Mouse (Mus musculus) thymus, postnatal 25 days (tissue): ENCODE measurements around the gene Bbof1.

ENCODE experiments used
- DNase-seq: peaks from one replicate; pipeline ENCODE4 v3.0.0; 2022

Bbof1 gene

DNA sequence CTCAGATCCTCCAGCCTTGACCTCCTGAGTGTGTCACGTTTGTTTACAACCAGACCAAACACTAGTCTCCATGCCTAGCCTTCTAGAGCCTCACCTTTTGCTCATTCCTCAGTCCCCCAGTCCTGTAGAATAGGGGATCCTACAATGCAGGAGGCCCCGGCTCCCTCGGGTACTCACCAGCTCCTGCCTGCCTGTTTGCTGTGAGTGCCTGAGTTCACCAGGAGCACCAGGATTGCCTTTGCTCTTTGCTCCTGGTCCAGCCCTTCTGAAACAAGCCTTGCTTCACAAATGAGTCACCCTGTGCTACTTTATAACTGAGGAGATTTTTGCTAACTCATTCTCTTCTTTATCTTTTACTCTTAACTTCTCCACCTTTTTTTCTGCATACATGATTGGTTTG lies 8.2 kb upstream of the Bbof1 start:
- no peak for DNase-seq

DNA sequence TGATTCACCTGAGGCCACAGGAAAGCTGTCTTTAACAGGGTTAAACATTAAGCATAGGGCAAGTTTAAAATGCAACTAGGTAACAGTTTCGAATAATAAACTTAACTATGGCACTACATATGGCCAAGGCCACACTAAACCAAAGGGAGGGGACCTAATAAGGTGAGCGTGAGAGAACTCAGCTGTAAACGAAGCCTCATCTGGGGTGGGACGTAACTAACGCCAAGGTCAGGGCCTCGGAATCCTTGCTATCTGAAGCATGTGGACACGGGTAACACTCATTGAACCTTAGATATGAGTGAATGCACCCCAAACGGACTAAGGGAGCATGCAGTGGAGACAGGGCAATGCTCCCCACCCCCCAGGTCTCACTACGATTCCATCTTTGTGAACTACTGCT lies 5.9 kb upstream of the Bbof1 start:
- DNase-seq: no peak

DNA sequence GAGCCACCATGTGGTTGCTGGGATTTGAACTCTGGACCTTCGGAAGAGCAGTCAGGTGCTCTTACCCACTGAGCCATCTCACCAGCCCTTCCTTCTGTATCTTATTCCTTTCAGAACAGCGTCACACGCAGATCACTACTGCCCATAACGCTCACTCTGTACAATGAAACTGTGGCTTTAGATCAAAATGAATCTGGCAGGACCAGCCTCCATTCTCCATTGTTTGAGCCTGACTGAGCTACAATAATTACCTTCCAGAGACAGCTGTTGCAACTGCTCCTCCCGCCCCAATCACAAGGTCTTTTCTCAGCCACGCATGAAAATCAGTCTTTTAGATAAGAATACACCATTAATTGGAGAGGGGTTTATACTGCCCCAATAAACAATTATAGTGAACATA lies 4.3 kb upstream of the Bbof1 start:
- DNase-seq: no peak

DNA sequence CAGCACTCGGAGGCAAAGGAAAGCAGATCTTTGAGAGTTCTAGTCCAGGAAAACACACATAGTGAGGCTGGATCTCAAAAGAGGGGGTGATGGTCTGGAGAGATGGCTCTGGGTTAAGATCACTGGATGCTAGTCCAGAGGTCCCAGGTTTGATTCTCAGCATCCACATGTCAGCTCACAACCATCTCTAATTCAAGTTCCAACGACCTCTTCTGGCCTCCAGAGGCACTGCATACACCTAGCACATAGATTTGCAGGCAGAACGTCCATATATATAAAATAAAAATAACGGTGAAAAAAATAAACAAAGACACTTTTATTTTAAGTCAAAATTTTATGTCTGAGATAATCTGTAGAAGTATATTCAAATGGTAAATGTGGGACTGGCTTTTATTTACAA lies 1.6 kb upstream of the Bbof1 start:
- no peak for DNase-seq

DNA sequence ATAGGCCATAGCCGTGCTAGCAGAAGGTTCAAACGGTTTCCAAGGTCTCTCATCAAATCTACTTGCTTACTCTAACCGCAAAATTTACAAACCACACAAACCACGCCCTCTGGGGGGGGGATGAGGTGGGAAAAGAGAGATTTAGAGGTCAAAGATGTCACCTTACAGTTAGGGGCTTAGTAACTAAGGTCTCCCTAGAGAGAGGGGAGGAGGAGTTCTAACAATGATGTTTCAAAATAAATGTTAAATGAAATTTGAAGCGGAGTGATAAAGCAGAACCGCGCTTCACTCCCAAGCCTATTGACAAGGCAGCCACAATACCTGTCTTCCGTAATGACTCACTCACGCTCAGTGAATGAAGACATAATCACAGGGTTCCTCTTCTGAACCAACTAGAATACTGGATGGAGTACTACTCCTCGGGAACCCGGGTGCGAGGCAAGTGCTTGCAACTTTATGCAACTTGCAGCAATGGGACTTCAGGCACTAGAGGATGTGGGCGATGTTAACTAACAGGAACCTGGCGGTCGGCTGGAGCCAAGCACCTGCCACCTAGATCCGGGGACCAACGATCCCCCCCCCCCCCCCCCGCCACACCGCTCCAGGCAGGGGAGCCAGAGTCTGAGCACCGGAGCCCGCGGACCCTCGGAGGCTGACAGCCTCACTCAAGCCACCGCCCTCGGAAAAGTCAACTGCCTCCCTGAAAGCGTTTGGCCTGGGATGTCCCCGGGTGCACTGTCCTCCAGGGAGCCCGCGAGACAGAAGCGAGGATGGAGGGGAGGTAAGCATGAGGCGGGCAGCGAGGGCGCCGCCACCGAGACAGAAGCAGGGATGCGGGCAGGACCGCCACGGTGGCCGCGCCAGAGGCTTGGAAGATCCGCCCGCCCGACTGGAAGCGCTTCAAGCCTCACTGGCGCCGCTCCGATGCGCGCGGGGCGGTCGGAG lies 725 bp upstream of the Bbof1 start:
- DNase-seq: peak; percentile 83

DNA sequence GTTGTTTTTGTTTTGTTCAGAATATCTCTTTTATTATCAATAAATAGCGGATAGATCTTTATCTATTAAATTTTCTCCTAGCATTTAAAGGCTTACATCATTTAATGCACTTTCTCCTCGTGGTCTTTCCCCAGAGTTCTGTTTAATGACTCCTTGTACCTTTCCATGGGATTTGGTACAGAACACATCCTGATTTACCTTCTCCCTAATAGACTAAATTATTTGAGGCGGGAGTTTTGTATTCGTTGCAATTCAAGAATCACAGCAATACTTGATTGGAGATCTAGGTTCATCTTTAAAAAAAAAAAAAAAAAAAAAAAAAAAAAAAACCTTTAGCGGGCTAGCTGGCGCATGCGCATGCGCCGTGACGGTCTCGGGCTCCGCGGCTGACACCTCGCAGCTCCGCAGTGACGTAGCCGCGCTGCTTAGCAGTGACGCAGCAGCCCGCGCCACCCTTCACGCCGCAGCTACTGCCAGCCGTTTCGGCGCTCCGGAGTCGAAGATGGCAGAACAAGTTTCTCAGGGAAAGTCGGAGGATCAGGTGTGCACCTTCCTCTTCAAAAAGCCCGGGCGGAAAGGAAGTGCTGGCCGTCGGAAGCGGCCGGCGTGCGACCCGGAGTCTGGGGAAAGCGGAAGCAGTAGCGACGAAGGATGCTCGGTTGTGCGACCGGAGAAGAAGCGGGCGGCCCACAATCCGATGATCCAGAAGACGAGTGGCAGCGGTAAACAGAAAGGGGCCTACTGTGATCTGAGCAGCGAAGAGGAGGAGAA lies 8.1 kb downstream of the Bbof1 start, which contains the start of gene Rnf113a2:
Gene Rnf113a2, plus strand, starts transcription at position 363 of the 771 bp plus-strand sequence.
- DNase-seq: peak; percentile 86

DNA sequence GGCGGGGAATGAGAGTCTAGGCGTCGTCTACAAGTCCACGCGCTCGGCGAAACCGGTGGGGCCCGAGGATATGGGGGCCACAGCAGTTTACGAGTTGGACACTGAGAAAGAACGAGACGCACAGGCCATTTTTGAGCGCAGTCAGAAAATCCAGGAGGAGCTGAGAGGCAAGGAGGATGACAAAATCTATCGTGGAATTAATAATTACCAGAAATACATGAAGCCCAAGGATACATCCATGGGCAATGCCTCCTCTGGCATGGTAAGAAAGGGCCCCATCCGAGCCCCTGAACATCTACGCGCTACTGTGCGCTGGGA lies 8.7 kb downstream of the Bbof1 start:
- DNase-seq: no peak

DNA sequence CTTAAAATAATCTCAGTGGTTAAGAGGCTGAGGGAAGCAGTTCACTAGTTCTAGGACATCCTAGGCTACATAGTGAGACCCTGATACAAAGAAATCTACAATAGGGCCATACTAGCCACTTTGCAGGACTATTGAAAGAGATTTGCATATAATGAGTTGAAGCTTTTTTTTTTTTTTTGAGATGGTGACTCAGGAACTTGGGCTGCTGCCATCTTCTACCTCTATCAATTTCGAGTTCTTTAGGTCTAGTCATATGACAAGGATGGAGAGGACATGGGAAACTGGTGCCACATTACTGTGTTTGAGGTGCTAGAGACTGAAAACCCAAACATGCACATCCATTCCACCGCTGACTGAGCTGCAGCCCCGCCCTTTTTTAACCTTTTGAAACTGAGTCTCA lies 15.1 kb downstream of the Bbof1 start:
- DNase-seq: no peak

DNA sequence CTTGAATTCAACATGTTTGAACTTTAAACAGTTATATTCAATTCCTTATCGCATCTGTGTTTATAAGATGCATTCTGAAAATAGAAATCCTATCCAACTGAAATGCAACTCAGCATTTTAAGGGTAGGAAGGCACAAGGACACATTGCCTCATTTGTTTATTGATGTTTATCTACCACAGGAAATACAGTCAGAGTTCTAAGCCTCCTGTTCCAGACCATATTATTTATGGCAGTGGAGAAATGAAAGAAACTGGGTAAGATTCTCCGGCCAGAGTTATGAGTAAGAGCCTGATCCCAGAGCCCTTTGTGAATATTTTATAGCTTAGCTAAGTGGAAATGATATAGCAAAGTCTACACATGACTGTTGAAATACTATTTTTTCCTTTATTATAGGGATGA lies 21.0 kb downstream of the Bbof1 start:
- DNase-seq: no peak

DNA sequence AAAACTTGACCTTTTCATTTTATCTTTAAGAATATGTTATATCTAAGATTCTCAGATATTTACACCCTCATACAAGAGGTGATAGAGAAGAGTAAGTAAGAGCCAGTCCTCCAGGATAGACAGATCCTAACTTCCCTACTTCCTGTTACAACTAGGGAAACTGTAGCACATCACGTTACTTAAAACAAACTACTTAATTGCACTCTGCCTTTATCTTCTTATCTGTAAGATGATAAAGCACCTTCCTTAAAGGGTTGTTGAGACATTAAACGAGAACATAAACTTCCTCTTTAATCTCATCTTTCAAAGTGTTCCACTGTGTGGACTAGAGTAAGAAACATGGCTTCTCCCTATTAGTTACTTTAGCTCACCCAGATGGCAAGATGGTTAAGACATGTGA lies 29.8 kb downstream of the Bbof1 start:
- DNase-seq: no peak

DNA sequence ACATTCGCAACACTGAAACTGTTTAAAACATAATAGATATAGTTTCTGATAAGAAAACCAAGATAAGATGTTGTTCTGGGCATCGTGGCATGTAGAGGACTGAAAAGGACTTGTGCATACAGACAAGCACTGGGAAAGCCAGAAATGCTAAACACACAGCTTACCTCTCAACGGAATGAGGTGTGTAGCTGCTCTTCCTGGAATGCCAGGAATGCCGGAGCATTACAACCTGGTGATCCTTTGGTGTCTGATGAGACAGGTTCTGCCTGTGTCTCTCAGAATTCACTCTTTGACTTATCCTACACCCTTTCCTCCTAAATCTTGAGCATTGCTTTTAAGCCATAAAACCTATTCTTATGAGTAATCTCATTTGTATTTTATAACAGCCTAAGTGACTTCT lies 33.7 kb downstream of the Bbof1 start:
- no peak for DNase-seq

DNA sequence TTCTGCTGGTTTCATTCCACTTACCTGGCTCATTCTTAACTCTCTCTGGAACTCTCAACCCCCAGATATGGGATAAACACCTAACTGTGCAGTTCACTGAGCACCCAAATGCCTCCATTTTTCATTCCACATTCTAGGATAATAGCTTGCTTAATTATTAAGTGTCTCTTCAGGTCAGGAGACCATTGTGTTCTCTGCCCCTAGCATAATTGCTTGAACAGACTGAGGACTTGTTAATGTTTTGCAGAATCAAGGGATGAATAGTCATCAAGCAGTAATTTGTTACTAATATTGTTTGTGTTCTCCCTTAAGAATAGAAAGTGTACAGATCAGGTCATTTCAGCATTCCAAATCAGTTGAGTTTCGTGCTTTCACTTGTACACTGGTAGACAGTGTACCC lies 38.5 kb downstream of the Bbof1 start:
- DNase-seq: no peak

DNA sequence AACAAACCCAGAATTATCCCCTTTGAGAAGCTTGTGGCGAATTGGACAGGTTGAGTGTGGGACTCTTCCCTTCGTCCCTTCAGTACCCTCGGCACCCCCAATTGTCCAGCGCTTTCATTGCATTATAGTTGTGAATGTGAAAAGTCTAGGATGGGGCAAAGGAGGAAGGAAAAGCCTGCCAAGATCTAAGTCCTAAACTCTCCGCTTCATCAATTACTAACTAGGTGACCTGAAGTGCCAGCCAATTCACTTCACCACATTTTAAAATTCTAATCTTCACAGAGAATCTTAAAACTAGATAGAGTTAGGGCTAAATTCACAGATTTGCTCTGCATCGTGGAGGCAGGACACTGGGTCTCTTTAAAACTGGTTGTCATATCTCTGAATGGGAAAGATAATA lies 39.3 kb downstream of the Bbof1 start:
- DNase-seq: no peak

DNA sequence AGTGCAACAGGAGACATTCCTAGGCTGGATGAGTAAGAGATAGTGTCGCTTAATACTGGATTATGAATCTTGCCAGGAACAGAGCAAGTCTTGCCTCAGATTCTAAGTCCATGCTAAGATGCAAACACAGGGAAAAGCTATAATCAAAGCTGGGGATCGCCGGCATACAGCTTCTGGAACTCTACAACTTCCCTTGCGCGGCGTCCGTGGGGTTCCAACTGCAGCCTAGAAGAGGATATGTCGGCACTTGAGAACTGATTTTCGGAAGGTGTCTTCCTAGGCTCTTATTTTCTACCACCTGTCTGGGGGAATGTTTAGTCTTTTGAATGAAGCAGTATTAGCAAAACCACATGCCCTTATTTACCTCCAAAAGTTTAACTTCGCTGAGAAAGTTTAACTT lies 41.0 kb downstream of the Bbof1 start:
- DNase-seq: no peak

DNA sequence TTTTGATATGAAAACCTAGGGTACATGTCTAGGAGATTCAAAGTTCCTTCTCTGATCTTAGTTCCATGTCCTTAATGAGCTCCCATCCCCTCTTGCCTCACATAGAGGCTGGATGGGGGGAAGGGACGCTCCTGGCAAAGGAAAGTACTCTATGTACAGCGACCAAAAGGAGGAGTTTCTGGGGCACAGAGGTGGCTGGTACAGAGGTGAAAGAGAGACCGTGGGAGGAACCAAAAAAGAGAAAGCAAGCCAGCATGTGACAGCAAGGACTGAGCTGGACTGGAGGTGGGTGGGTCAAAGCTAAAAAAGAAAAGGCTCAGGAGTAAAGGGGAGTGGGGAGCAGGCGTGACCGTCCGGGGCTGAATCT lies 41.5 kb downstream of the Bbof1 start:
- DNase-seq: no peak

DNA sequence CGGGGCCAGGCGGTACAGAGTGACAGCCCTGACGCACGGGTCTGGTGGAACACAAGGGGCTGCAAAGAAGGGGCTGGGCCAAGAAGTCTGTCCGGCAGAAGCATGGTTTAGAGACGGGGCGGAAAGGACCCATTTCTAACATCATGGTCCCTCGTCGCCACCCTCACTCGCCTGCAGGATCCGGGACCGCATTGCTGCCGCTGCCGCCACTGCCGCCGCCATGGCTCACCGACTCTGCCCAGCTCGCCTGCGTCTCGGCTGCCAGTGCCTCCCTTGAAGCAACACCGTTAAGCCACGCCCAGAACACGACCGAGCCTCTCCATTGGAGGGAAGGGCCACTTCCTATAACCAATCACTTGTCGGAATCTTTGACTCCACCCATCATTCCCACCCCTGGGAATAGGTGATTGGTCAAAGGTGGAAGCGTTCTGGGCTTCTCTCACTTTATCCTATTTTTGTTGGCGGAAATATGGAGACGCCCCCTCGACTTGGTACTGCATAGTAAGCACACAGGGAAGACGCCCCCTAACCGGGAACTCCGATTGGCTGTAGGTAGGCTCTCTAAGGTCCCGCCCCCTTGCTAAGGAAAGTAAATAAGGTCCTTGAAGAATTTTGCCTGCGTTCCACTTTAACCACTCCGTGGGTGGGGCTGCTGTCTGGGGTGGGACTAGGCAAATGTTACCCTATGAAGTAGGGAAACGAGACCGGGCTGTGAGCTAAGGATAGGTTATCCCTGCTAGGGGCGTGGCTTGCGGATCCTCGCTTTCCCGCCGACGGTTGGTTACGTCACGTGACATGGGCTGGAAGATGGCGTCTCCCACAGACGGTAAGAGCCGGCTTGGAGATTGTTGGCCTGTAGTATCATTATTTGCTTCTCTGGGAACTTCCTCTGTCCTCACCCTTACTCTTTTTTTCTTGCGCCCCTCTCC lies 42.1 kb downstream of the Bbof1 start, which contains the start of the genes Aldh6a1 and Lin52:
Gene Aldh6a1, minus strand, starts transcription at position 287 of the 929 bp plus-strand sequence.
Gene Lin52, plus strand, starts transcription at position 705 of the 929 bp plus-strand sequence.
- DNase-seq: peak; percentile 94

DNA sequence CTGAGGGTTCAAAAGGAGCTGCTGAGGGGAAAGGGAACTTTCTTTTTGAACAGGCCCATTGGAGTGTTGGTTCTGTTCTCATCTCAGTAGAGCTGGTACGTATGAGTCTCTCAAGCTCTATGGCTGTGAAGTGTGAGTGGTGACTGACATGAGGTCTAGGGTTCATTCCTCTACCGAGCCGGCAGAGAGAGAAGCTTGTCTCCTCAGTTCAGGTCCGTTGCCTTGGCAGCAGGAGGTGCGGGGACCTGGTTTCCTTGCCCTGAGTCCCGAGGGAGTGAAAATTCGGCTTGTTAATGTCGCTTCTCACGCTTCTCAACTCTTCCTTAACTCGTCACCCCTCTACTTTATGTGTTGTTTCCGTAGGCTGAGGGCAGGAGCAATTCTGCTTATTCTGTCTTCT lies 42.9 kb downstream of the Bbof1 start:
- no peak for DNase-seq

DNA sequence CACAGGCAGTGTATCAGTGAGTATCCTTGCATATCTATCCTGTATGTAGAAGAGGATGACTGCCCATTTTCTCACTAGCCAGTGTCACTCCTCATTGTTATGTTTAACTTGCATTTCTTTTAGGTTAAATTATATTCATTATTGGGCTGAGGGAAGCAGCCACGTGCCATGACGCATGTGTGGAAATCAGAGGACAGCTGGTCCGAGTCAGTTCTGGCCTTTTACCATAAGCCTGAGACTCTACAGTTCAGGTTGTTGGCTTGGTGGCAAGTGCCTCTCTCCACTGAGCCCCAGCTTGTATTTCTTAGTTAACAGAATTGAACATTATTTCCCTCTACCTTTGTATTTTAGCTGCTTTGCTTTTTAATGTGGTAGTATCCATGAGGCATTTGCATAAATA lies 48.0 kb downstream of the Bbof1 start:
- DNase-seq: no peak

DNA sequence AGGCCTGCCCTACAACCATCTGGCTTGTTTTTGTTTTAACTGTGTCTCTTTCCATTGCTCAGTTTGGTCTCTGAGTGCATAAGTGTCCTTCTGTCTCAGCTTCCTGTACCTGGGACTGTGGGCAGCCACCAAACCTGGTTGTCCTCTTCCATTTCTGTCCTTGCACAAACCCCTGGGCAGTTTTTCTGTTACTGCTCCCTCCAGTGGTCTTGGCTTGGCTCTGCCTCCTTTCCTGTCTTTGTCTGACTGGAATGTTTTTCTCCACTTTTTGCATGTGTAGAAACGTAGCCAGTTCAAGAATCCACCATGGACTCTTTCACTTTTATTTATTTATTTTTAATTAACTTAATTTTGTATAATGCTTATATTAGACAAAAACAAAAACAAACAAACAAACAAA lies 51.0 kb downstream of the Bbof1 start:
- DNase-seq: no peak

DNA sequence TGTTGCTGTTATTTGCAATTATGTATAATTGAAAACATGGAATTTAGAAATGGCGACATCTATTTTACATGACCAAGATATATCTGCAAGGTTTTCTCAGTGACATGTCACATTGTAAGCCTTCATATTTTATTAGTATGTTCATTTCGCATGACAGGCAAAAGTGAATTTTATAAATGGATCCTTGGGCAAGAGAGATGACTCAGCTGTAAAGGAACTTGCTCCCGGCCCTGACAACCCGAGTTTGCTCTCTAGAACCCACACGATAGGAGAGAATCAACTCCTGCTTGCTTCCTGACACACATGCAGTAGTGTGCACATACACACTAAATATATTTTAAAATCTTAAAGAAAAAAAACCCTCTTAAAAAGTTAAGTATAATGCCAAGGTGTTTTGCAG lies 52.5 kb downstream of the Bbof1 start:
- no peak for DNase-seq

DNA sequence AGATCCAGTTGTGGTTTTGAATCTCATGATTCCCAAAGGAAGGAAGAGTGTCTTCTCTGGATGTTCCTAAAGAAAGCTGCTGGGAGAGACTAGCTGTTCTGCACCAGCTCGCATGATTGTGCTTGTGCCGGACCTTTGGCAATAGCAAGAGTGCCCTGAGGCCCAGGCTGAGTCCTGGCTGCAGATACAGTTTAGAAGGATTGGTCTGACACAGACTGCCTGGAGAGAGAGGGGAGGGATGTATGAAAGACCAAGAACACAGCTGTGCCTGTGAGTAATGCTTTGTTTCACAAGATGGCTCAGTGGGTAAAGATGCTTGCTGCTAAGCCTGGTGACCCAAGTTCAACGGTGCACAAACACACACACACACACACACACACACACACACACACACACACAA lies 54.0 kb downstream of the Bbof1 start:
- DNase-seq: no peak

DNA sequence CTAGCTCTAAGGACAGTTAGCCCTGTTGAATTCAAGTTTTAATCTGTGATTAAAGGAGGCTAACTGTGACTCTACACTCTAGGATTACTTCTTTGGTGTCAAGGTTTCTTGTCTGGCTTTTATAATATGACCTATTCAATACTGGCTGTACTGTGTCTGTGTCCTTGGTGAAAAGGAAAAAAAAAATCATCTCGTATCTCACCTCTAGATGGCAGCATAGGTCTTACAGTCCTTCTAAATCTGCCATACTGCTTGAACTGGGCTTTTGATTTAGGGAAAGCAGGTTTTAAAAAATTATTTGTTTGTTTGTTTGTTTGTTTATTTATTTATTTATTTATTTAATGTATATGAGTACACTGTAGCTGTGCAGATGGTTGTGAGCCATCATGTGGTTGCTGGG lies 59.8 kb downstream of the Bbof1 start:
- no peak for DNase-seq

DNA sequence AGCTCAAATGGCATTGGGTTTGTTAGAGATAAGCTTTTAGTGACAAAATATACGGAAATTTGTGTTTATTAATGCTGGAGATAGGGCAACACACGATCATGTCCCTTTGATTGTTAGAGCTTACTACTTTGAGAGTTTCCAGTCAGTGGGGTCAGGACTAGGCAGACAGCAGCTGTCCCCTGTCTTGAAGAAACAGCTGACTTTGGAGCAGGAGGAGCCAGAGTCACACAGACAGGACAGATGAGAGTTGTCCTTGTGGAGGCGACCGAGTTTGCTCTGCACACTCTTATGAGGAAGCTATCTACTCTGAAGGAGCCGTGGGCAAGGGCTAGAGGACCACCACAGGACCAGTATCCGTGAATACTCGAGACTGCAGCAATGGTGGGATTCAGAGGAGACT lies 70.1 kb downstream of the Bbof1 start:
- DNase-seq: no peak
